In genomic region chr2:131385176-131385575, GRCm38 (mm10) we compare ENCODE assay signal across 13 mouse cellular contexts.
"Had no signal": no experiment of that assay in that cellular context is flagged by ENCODE, and none has a peak within 500 bp of the region (broad histone marks: within the 10 kb centered on the region; RNA-seq: fewer than 3 reads in every experiment).

No protein-coding gene starts in this region.

- H3K27ac ChIP-seq: limb, embryonic 15.5 days; liver, embryonic 12.5 days; midbrain, embryonic 10.5 days; neural tube, embryonic 12.5 days; stomach, postnatal 0 days had no signal

- ATAC-seq: intestine, postnatal 0 days; liver, embryonic 12.5 days had no signal

- H3K9ac ChIP-seq: limb, embryonic 15.5 days; liver, embryonic 12.5 days; lung, embryonic 14.5 days; neural tube, embryonic 12.5 days had no signal

- H3K4me2 ChIP-seq: limb, embryonic 15.5 days; liver, embryonic 12.5 days; lung, embryonic 14.5 days; neural tube, embryonic 12.5 days had no signal

- H3K9me3 ChIP-seq: limb, embryonic 15.5 days; liver, embryonic 12.5 days; midbrain, embryonic 10.5 days; neural tube, embryonic 12.5 days had no signal

- H3K4me1 ChIP-seq: limb, embryonic 15.5 days; liver, embryonic 12.5 days; midbrain, embryonic 10.5 days; neural tube, embryonic 12.5 days had no signal

- H3K4me3 ChIP-seq: limb, embryonic 15.5 days; liver, embryonic 12.5 days; midbrain, embryonic 10.5 days; neural tube, embryonic 12.5 days had no signal

- DNase-seq: kidney, adult 8-10 months; kidney, postnatal 25 days; lung, embryonic 14.5 days; lung, postnatal 10 days; lung, postnatal 4 days; midbrain, embryonic 14.5 days; thymus, postnatal 4 days had no signal

- H3K27me3 ChIP-seq: limb, embryonic 15.5 days; neural tube, embryonic 12.5 days had no signal

- H3K36me3 ChIP-seq: limb, embryonic 15.5 days; liver, embryonic 12.5 days; midbrain, embryonic 10.5 days; neural tube, embryonic 12.5 days had no signal
